Mouse (Mus musculus) hindbrain, postnatal 0 days (tissue): Measurements from ENCODE around the gene Tbc1d10a. TPM values are rescaled to one million over a fixed set of nuclear protein-coding genes. Genes with fewer than 3 reads are reported as not detected.

Source experiments
- ATAC-seq: fragments of 200-750 bp; cut with Nextera tagmentation; 2 replicates; pipeline ENCODE4 v1.8.0; 2017; ENCODE audit warnings: mild to moderate bottlenecking, moderate TSS enrichment, moderate library complexity
- DNase-seq: peaks from one replicate; pipeline ENCODE4 v3.0.0-alpha.2; 2015; ENCODE audit warnings: low spot score
- H3K27ac ChIP-seq: fragments of 300-500 bp; sonication (generic); 2 replicates; pipeline ENCODE4 v1.5.1; 2014; ENCODE audit warnings: mild to moderate bottlenecking
- H3K27me3 ChIP-seq: fragments of 300-500 bp; sonication (generic); 2 replicates; pipeline ENCODE4 v1.6.1; 2014; ENCODE audit warnings: low read length, mixed read lengths; ENCODE audit not compliant: insufficient read depth
- H3K36me3 ChIP-seq: fragments of 300-500 bp; sonication (generic); 2 replicates; pipeline ENCODE4 v1.6.1; 2014; ENCODE audit warnings: low read length, mixed read lengths; ENCODE audit not compliant: insufficient read depth
- H3K4me1 ChIP-seq: fragments of 300-500 bp; sonication (generic); 2 replicates; pipeline ENCODE4 v1.6.1; 2014; ENCODE audit warnings: antibody characterized with exemption, low read length, mixed read lengths; ENCODE audit not compliant: insufficient read depth
- H3K4me2 ChIP-seq: fragments of 300-500 bp; sonication (generic); 2 replicates; pipeline ENCODE4 v1.6.1; 2014; ENCODE audit warnings: low read depth, mild to moderate bottlenecking, low read length, moderate library complexity, mixed read lengths
- H3K4me3 ChIP-seq: fragments of 300-500 bp; sonication (generic); 2 replicates; pipeline ENCODE4 v1.5.1; 2014; ENCODE audit warnings: low read length
- H3K9ac ChIP-seq: fragments of 300-500 bp; sonication (generic); replicated peaks from 2 replicates; pipeline ENCODE4 v1.6.1; 2014; ENCODE audit warnings: mild to moderate bottlenecking, low read length, moderate library complexity, mixed read lengths
- H3K9me3 ChIP-seq: fragments of 300-500 bp; sonication (generic); 2 replicates; pipeline ENCODE4 v1.6.1; 2016; ENCODE audit warnings: low read length, mixed read lengths
- CTCF ChIP-seq: IDR thresholded peaks from 2 replicates; pipeline ENCODE4 v1.5.1; 2016; ENCODE audit warnings: antibody characterized with exemption, control low read depth, low read depth
- WGBS: fragments of 180-500 bp; shearing (Covaris S2); extraction: QIAGEN DNeasy Blood & Tissue Kit; methylation state at CpG from one replicate; pipeline ENCODE4 v1.1.7; 2014; 5-methylcytosine and 5-hydroxymethylcytosine counted together
- microRNA-seq, 2 experiments: library from miRNA; unstranded; fragments of <30 nt; microRNA quantifications; one replicate each; pipeline ENCODE4; 2016
- polyA plus RNA-seq: library from polyadenylated mRNA; unstranded; fragments of >200 nt; fragmentation: Nextera tagmentation; extraction: Ambion mirVana; gene quantifications from 2 replicates; pipeline ENCODE4 v1.2.1, GENCODE M21; 2015
- total RNA-seq: library from RNA; depleted of rRNA; stranded (reverse); fragments of >200 nt; gene quantifications from 2 replicates; pipeline ENCODE4 v1.2.3, GENCODE M21; 2014; rRNA removed

The Tbc1d10a gene
- total and polyA plus RNA-seq, 2 experiments from 2014 or later = 34.2 to 59.1 TPM

- peaks cover 22% of the 10 kb centered on the region for H3K27me3 ChIP-seq
- no peak overlapping the region for H3K9ac ChIP-seq
- WGBS = 27% methylated on average over 7 of the region's 7 CpGs
- no peak overlapping the region for H3K27ac ChIP-seq
- no peaks in the 10 kb centered on the region for H3K36me3 ChIP-seq
- ATAC-seq = no peak
- no peak for TF ChIP-seq CTCF
- H3K9me3 ChIP-seq = no peaks in the 10 kb centered on the region
- no peak overlapping the region for H3K4me2 ChIP-seq
- no peak for DNase-seq
- H3K4me1 ChIP-seq = peaks cover 13% of the 10 kb centered on the region; the same call in 1 of the 2 replicates
- H3K4me3 ChIP-seq = no peak overlapping the region
These were observed 76.3 kb downstream of the Tbc1d10a start for GRCm38 (mm10) chr11:4262847-4263246.

DNA sequence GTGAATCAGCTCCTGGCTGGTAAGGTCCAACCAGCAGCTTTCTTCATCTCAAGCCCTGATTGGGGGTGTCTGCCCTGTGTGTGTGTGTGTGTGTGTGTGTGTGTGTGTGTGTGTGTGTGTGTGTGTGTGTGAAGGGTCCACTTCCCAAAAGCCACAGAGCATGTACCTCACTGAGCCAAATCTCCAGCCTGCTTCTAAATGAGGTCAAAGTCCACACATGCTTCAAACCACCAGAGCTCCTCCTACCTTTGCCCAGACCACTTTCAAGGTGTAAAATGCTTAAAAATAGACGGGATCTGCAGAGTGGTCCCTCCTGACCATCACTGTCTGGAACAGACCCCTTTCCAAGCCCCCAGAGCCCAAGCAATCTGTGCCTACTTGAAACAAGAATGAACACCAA, 76.7 kb downstream of the Tbc1d10a start:
- DNase-seq (no peak), ATAC-seq (no peak)
- Histone ChIP-seq H3K27me3 (peaks cover 23% of the 10 kb centered on the region), H3K36me3 (no peaks in the 10 kb centered on the region), H3K4me1 (peaks cover 13% of the 10 kb centered on the region; the same call in 1 of the 2 replicates), H3K9ac (no peak overlapping the region), H3K9me3 (no peaks in the 10 kb centered on the region), H3K27ac (no peak overlapping the region), H3K4me3 (no peak overlapping the region), H3K4me2 (no peak overlapping the region)
- no peak for TF ChIP-seq CTCF
- 40% methylated on average over 1 of the region's 1 CpGs for WGBS

DNA sequence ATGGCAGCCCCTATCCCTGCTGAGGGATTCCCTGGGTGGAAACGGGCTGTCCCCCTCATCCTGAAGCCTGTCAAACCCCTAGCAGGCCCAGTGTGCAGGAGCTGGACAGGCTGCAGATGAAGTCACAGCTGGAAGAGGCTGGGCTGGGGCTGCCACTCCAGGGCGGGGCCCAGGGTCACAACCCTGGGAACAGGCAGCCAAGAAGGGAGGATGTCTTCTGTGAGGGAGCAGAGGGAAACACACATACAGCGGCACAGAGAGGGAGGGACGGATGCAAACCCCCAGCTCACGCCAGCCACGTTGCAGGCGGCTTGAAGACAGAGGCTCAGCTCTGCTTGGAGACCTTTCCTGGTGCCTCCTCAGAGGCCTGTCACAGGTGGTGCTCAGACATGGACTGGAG, 77.5 kb downstream of the Tbc1d10a start:
- Histone ChIP-seq H3K36me3 (no peaks in the 10 kb centered on the region), H3K4me1 (peaks cover 13% of the 10 kb centered on the region; the same call in 1 of the 2 replicates), H3K9me3 (no peaks in the 10 kb centered on the region), H3K27me3 (peaks cover 23% of the 10 kb centered on the region), H3K4me2 (no peak overlapping the region), H3K9ac (no peak overlapping the region), H3K4me3 (no peak overlapping the region), H3K27ac (no peak overlapping the region)
- WGBS = 72% methylated on average over 7 of the region's 7 CpGs
- TF ChIP-seq CTCF = no peak
- ATAC-seq (no peak), DNase-seq (no peak)

Small RNA genes within 50 kb of the gene (microRNA-seq; reads per million reads assigned to microRNA genes)
- gene Mir3060 = 4.9 to 7.9 reads per million in 2 experiments

Other genes with a start within 250 kb of the Tbc1d10a start
- 35.9 and 36.4 TPM in 2 replicates for gene Pes1, start 222.8 kb upstream of the Tbc1d10a start, total RNA-seq
- gene Pes1, start 222.8 kb upstream of the Tbc1d10a start, polyA plus RNA-seq = 44.5 and 46.8 TPM in 2 replicates
- not detected in 2 replicates for gene 4930556J24Rik, start 210.0 kb upstream of the Tbc1d10a start, total RNA-seq
- gene 4930556J24Rik, start 210.0 kb upstream of the Tbc1d10a start, polyA plus RNA-seq = 0.25 and 0.35 TPM in 2 replicates
- gene Gal3st1, start 203.2 kb upstream of the Tbc1d10a start, total RNA-seq = 30.3 and 34.6 TPM in 2 replicates
- 18.5 and 18.8 TPM in 2 replicates for gene Gal3st1, start 203.2 kb upstream of the Tbc1d10a start, polyA plus RNA-seq
- not detected in 2 replicates for gene Sec14l4, start 155.3 kb upstream of the Tbc1d10a start, total RNA-seq
- gene Sec14l4, start 155.3 kb upstream of the Tbc1d10a start, polyA plus RNA-seq = not detected in 2 replicates
- 0.36 and 1.6 TPM in 2 replicates for gene Sec14l3, start 121.9 kb upstream of the Tbc1d10a start, total RNA-seq
- gene Sec14l3, start 121.9 kb upstream of the Tbc1d10a start, polyA plus RNA-seq = 1.7 and 1.8 TPM in 2 replicates
- gene Mtfp1, start 91.3 kb upstream of the Tbc1d10a start, total RNA-seq = 14.8 and 20.4 TPM in 2 replicates
- 17.7 TPM in 2 replicates for gene Mtfp1, start 91.3 kb upstream of the Tbc1d10a start, polyA plus RNA-seq
- gene Sec14l2, start 63.4 kb upstream of the Tbc1d10a start, total RNA-seq = 13.4 and 13.9 TPM in 2 replicates
- 8.1 and 9.5 TPM in 2 replicates for gene Sec14l2, start 63.4 kb upstream of the Tbc1d10a start, polyA plus RNA-seq
- 84.3 and 90.4 TPM in 2 replicates for gene Rnf215, start 51.6 kb upstream of the Tbc1d10a start, total RNA-seq
- 49.7 and 51.0 TPM in 2 replicates for gene Rnf215, start 51.6 kb upstream of the Tbc1d10a start, polyA plus RNA-seq
- 20.8 TPM in 2 replicates for gene Ccdc157, start 26.5 kb upstream of the Tbc1d10a start, total RNA-seq
- 10.3 and 10.9 TPM in 2 replicates for gene Ccdc157, start 26.5 kb upstream of the Tbc1d10a start, polyA plus RNA-seq
- gene Sf3a1, start 26.4 kb upstream of the Tbc1d10a start, total RNA-seq = 41.9 and 45.4 TPM in 2 replicates
- 30.6 and 31.6 TPM in 2 replicates for gene Sf3a1, start 26.4 kb upstream of the Tbc1d10a start, polyA plus RNA-seq
- gene Castor1, start 31.4 kb downstream of the Tbc1d10a start, total RNA-seq = 20.6 and 20.7 TPM in 2 replicates
- gene Castor1, start 31.4 kb downstream of the Tbc1d10a start, polyA plus RNA-seq = 10.6 and 12.4 TPM in 2 replicates
- 0.40 TPM in 1 of 2 replicates, not detected in the other for gene Osm, start 49.6 kb downstream of the Tbc1d10a start, total RNA-seq
- gene Osm, start 49.6 kb downstream of the Tbc1d10a start, polyA plus RNA-seq = 0.08 TPM in 1 of 2 replicates, not detected in the other
- gene Lif, start 70.8 kb downstream of the Tbc1d10a start, total RNA-seq = 0.21 and 0.22 TPM in 2 replicates
- gene Lif, start 70.8 kb downstream of the Tbc1d10a start, polyA plus RNA-seq = 0.08 and 0.10 TPM in 2 replicates